Mouse (Mus musculus): ENCODE measurements at regions not wholly inside any gene's neighbourhood (a gene's known extent, or its start where the extent isn't known, plus 50 kb on each side); places are given as distances from the start of the nearest gene placed in this dataset.

GRCm38 (mm10) chr8:128242465-128243251, 115.7 kb upstream of the Nrp1 start:
- TF ChIP-seq POLR2A (IDR thresholded peaks at IDR 0.05; ENCODE audit: insufficient read length, low read depth) (no peak), MYOD1 (IDR thresholded peaks at IDR 0.05; ENCODE audit: control insufficient read depth in 1 of 3, insufficient read length in 2 of 3, low read depth in 2 of 3) (no peak), USF1 (IDR thresholded peaks at IDR 0.05; ENCODE audit: low read depth) (no peak), TCF12 (IDR thresholded peaks at IDR 0.05; ENCODE audit: insufficient read depth, poor library complexity, severe bottlenecking) (no peak), POLR2AphosphoS2 (IDR thresholded peaks at IDR 0.05; ENCODE audit: insufficient read length, low read depth) (no peak), E2F4 (IDR thresholded peaks at IDR 0.05; ENCODE audit: insufficient read depth) (no peak), TCF3 (IDR thresholded peaks at IDR 0.05; ENCODE audit: insufficient read length, low read depth) (no peak), CEBPB (IDR thresholded peaks at IDR 0.05; ENCODE audit: insufficient read depth, poor library complexity, severe bottlenecking) (no peak), SRF (IDR thresholded peaks at IDR 0.05; ENCODE audit: control insufficient read depth, insufficient read length, low read depth) (no peak), MYOG (IDR thresholded peaks at IDR 0.05; ENCODE audit: control insufficient read depth in 1 of 3, insufficient read depth in 1 of 3, insufficient read length in 2 of 3, low read depth in 2 of 3) (no peak)

Measured in myocyte (in vitro differentiated cells).